Mouse (Mus musculus): ENCODE results near the gene Ttc16.

GRCm38 (mm10) chr2:32724832-32725790 lies 50.3 kb downstream of the Ttc16 start:
- TF ChIP-seq E2F4 (IDR thresholded peaks at IDR 0.05; ENCODE audit: insufficient read depth): no peak
- no peak for TF ChIP-seq REST (IDR thresholded peaks at IDR 0.05; ENCODE audit: insufficient read depth, insufficient read length)
- TF ChIP-seq USF1 (IDR thresholded peaks at IDR 0.05; ENCODE audit: low read depth): no peak
- no peak for TF ChIP-seq POLR2A (IDR thresholded peaks at IDR 0.05; ENCODE audit: insufficient read length, low read depth)
- TF ChIP-seq MAX (IDR thresholded peaks at IDR 0.05; ENCODE audit: low read depth): no peak
- TF ChIP-seq SRF (IDR thresholded peaks at IDR 0.05; ENCODE audit: control insufficient read depth, insufficient read length, low read depth): no peak
- TF ChIP-seq MYOD1 (IDR thresholded peaks at IDR 0.05; ENCODE audit: control insufficient read depth in 1 of 3, insufficient read length in 2 of 3, low read depth in 2 of 3): no peak
- TF ChIP-seq TCF12 (IDR thresholded peaks at IDR 0.05; ENCODE audit: insufficient read depth, poor library complexity, severe bottlenecking): no peak
- no peak for TF ChIP-seq TCF3 (IDR thresholded peaks at IDR 0.05; ENCODE audit: insufficient read length, low read depth)
- no peak for TF ChIP-seq POLR2AphosphoS2 (IDR thresholded peaks at IDR 0.05; ENCODE audit: insufficient read length, low read depth)
